Mouse (Mus musculus): ENCODE results near the gene Onecut1.

GRCm38 (mm10) chr9:74910226-74910759 is 48.6 kb downstream of the Onecut1 start:
- TF ChIP-seq CTCF (conservative IDR thresholded peaks at IDR 0.05 in 1 of 2, IDR thresholded peaks at IDR 0.05 in 1 of 2; ENCODE audit: low read depth in 2 of 2, low read length in 2 of 2) (no peak), NELFE (IDR thresholded peaks at IDR 0.05; ENCODE audit: low read depth, low read length) (no peak), ZNF384 (IDR thresholded peaks at IDR 0.05; ENCODE audit: low read depth, low read length) (no peak), HCFC1 (IDR thresholded peaks at IDR 0.05; ENCODE audit: low read depth, low read length) (no peak), ZC3H11A (IDR thresholded peaks at IDR 0.05; ENCODE audit: low read depth, low read length) (no peak), EP300 (IDR thresholded peaks at IDR 0.05; ENCODE audit: low read length) (peak; percentile 43), POLR2A (IDR thresholded peaks at IDR 0.05; ENCODE audit: low read depth, low read length) (no peak), KAT2A (IDR thresholded peaks at IDR 0.05; ENCODE audit: insufficient replicate concordance, low read length) (no peak), MEF2A (IDR thresholded peaks at IDR 0.05; ENCODE audit: borderline replicate concordance, low read depth, low read length) (peak; percentile 75; the same call in 1 of the 2 replicates), ETS1 (conservative IDR thresholded peaks at IDR 0.05; ENCODE audit: low read depth, low read length) (peak; percentile 43; the same call in 1 of the 2 replicates), MAX (IDR thresholded peaks at IDR 0.05; ENCODE audit: low read length) (no peak)
